Mouse (Mus musculus): Measurements from ENCODE around the gene Ube2o. TPM values are rescaled to one million over a fixed set of nuclear protein-coding genes. Genes with fewer than 3 reads are reported as not detected.

The Ube2o gene
- polyA plus RNA-seq, 1 experiment = 21.5 TPM

- no peak for DNase-seq (ENCODE audit: low read depth)
Observed at GRCm38 (mm10) chr11:116543110-116543509, 38.1 kb downstream of the Ube2o start.

GRCm38 (mm10) chr11:116541183-116541582 is 40.1 kb downstream of the Ube2o start:
- DNase-seq (ENCODE audit: low read depth) = no peak

GRCm38 (mm10) chr11:116538142-116538735 is 43.0 kb downstream of the Ube2o start:
- no peak for DNase-seq (ENCODE audit: low read depth)

GRCm38 (mm10) chr11:116537388-116537787 is 43.9 kb downstream of the Ube2o start:
- no peak for DNase-seq (ENCODE audit: low read depth)

- no peak for DNase-seq (ENCODE audit: low read depth)
Observed at GRCm38 (mm10) chr11:116536685-116537084, 44.6 kb downstream of the Ube2o start.

- no peak for DNase-seq (ENCODE audit: low read depth)
Observed at GRCm38 (mm10) chr11:116534154-116534865, 46.9 kb downstream of the Ube2o start.

- DNase-seq (ENCODE audit: low read depth) = no peak
Observed at GRCm38 (mm10) chr11:116533341-116534153, 47.7 kb downstream of the Ube2o start.

GRCm38 (mm10) chr11:116532810-116533338 is 48.4 kb downstream of the Ube2o start:
- DNase-seq (ENCODE audit: low read depth) = no peak

GRCm38 (mm10) chr11:116532262-116532809 is 48.9 kb downstream of the Ube2o start:
- DNase-seq (ENCODE audit: low read depth) = no peak

GRCm38 (mm10) chr11:116531371-116532191 is 49.7 kb downstream of the Ube2o start:
- no peak for DNase-seq (ENCODE audit: low read depth)

- no peak for DNase-seq (ENCODE audit: low read depth)
Observed at GRCm38 (mm10) chr11:116530187-116531147, 50.8 kb downstream of the Ube2o start, which contains the start of gene Sphk1. Gene Sphk1, plus strand, starts transcription at chr11:116530925.

GRCm38 (mm10) chr11:116528636-116529320 is 52.5 kb downstream of the Ube2o start:
- no peak for DNase-seq (ENCODE audit: low read depth)

- DNase-seq (ENCODE audit: low read depth) = no peak
Observed at GRCm38 (mm10) chr11:116523699-116524189, 57.5 kb downstream of the Ube2o start.

GRCm38 (mm10) chr11:116522886-116523698 is 58.2 kb downstream of the Ube2o start:
- no peak for DNase-seq (ENCODE audit: low read depth)

GRCm38 (mm10) chr11:116522046-116522445 is 59.2 kb downstream of the Ube2o start:
- DNase-seq (ENCODE audit: low read depth) = no peak

GRCm38 (mm10) chr11:116521143-116521542 is 60.1 kb downstream of the Ube2o start:
- DNase-seq (ENCODE audit: low read depth) = no peak

- no peak for DNase-seq (ENCODE audit: low read depth)
Observed at GRCm38 (mm10) chr11:116518482-116518881, 62.8 kb downstream of the Ube2o start.

GRCm38 (mm10) chr11:116515330-116516020 is 65.8 kb downstream of the Ube2o start:
- DNase-seq (ENCODE audit: low read depth) = no peak
